Mouse (Mus musculus): ENCODE measurements around the gene Tmem131.

GRCm38 (mm10) chr1:36780793-36781192 lies 162.7 kb downstream of the Tmem131 start:
- TF ChIP-seq FLI1 (IDR thresholded peaks at IDR 0.05; ENCODE audit: low read length) (no peak), GATA1 (IDR thresholded peaks at IDR 0.05; ENCODE audit: borderline replicate concordance, low read length) (no peak)
